Mouse (Mus musculus): Measurements from ENCODE around the gene Nup93. TPM values are rescaled to one million over a fixed set of nuclear protein-coding genes. Genes with fewer than 3 reads are reported as not detected.
"Not testable (repeated sequence)": the region's sequence is repeated elsewhere in the genome, so short reads cannot be mapped to it uniquely, and the experiment has no call there.

The Nup93 gene
- 26.5 and 27.2 TPM in 2 replicates for polyA plus RNA-seq (2012; rRNA removed)

DNA sequence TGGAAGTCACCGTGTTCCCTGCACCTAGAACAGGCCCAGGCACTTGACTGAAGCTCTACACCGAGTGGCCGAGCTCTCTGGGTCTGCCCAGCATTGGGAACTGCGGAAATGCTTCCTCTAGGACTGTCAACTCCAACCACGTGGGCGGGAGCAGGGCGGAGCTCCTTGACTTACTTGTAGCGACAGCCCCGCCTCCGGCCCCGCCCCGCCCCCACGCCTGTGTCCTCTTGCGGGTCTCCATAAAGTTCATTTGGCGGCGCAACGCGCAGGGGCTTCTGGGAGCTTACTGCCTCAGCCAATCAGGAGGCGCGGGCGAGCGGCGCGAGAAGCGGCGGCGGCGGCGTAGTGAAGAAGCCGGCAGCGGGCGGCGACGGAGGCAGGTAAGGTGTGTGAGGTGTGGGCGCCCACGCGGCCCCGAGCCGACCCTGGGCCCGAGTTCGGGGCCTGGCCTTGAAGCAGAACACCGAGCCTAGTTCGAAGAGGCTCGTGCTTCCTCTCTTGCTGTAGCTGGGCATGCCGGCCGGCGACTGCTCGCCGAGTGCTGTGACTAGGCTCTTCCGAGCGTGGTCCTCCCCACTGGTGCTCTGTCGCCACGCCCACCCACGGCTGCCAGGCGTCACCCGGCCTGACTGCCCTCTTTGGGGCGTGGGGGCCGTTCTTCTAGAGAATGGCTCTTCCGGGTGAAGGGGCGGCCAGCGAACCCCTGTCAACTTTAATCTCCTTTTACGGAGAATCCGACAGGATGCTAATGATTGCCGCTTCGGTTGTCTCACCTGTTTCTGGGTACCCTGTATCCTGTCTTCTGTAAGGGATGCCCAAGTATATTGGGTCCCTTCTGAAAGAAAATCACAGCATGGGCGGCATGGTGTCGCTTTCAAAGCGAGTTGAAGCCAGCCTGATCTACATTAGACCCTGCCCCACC is at the start of gene Nup93:
Nup93 (plus strand) TSS at position 313 of the 922 bp plus-strand sequence.
- Histone ChIP-seq H3K27ac (ENCODE audit: insufficient read depth, low read length) (peak within 1 kb of the TSS; percentile 48; the same call in 1 of the 2 replicates), H3K4me1 (ENCODE audit: control insufficient read depth, insufficient read depth, low read length) (peaks cover 6% of the 10 kb centered on the region), H3K4me3 (ENCODE audit: insufficient read depth, low read length) (peak within 1 kb of the TSS; percentile 71)
- TF ChIP-seq POLR2A (IDR thresholded peaks at IDR 0.05; ENCODE audit: extremely low read depth, insufficient read depth, low read length) (peak; percentile 95), CTCF (IDR thresholded peaks at IDR 0.05; ENCODE audit: extremely low read depth, insufficient read depth, low read length) (no peak)

DNA sequence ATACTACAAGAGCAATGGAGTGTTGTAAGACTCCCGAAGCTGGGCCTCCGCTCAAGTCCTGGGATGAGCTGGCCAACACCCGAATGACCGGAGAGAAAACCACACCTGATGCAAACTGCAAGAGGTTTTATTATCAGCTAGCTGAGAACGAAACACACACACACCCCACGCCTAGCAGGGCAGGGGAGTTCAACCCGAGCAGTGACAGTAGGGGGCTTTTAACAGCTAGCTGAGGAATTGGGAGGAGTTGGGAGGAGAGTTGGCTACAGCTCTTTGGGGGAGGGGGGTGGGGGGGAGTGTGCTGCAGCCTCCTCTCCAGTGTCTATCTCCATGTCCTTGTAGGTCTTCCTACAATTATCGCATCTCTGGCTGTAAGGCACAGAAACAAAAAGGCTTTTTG is 48.6 kb upstream of the Nup93 start:
- H3K27ac ChIP-seq (ENCODE audit: insufficient read depth, low read length); H3K4me3 ChIP-seq (ENCODE audit: insufficient read depth, low read length); H3K4me1 ChIP-seq (ENCODE audit: control insufficient read depth, insufficient read depth, low read length): not testable (repeated sequence)

DNA sequence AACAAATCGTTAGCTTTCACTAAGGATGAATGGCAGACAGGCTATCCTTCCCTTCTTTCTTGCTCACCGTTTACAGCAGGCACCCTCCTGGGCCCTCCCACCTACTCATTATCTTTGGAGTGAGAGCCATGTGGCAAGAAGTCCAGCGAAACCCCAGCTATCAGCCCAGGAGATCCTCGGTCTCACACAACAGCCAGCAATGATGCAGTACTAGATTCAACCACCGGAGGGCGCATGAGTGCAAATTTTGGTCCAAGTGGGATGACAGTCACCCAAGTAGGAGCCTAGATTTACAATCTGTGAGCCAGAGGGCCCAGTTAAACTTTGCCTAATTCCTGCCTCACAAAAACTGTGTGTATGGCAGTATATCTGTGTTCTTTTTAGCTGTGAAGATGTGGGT is 47.1 kb upstream of the Nup93 start:
- peak; percentile 98 for TF ChIP-seq CTCF (IDR thresholded peaks at IDR 0.05; ENCODE audit: extremely low read depth, insufficient read depth, low read length)
- no peak for TF ChIP-seq POLR2A (IDR thresholded peaks at IDR 0.05; ENCODE audit: extremely low read depth, insufficient read depth, low read length)
- peaks cover 2% of the 10 kb centered on the region for H3K4me1 ChIP-seq (ENCODE audit: control insufficient read depth, insufficient read depth, low read length)
- no peak overlapping the region for H3K4me3 ChIP-seq (ENCODE audit: insufficient read depth, low read length)
- no peak overlapping the region for H3K27ac ChIP-seq (ENCODE audit: insufficient read depth, low read length)

DNA sequence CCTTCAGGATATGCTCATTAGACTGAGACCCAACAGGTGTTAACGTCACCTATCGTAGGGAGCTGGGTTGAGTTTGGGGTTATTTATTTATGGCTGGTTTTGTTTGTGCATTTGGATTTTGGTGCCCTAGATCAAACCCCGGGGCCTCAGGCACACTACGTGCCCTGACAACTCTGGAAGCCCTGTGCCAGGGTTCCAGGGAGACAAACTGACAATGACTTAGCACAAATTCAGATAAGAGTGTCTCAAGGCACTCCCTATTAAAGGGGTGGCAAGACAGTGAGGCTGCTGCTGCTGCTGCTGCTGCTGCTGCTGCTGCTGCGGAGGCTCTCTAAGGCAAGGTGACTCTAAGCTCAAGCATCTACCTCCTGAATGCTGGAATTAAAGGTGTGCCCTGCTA is 44.8 kb upstream of the Nup93 start:
- no peak for TF ChIP-seq CTCF (IDR thresholded peaks at IDR 0.05; ENCODE audit: extremely low read depth, insufficient read depth, low read length)
- no peak for TF ChIP-seq POLR2A (IDR thresholded peaks at IDR 0.05; ENCODE audit: extremely low read depth, insufficient read depth, low read length)
- peaks cover 2% of the 10 kb centered on the region for H3K4me1 ChIP-seq (ENCODE audit: control insufficient read depth, insufficient read depth, low read length)
- H3K4me3 ChIP-seq (ENCODE audit: insufficient read depth, low read length): no peak overlapping the region
- H3K27ac ChIP-seq (ENCODE audit: insufficient read depth, low read length): no peak overlapping the region

DNA sequence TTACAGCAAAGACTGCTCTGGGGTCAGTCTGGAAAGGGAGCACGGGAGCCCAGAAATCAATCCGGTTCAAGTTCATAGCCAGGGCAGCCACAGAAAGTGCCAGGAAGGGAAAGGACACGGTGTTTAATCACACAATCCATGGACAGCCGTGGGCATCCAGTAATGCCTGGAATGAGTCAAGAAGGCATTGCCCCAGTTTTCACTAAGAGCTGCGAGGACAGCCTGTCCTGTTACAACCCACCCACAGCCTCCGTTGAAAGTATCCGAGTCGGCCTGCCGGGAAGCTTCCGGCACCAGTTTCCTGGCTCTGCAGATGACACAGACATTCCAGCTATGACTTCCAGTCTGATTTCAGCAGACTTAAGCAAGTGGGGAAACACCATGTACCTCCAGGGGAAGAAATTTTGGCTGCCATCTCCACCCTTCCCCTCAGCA is 43.0 kb upstream of the Nup93 start:
- Histone ChIP-seq H3K4me1 (ENCODE audit: control insufficient read depth, insufficient read depth, low read length) (peaks cover 2% of the 10 kb centered on the region), H3K4me3 (ENCODE audit: insufficient read depth, low read length) (peak overlapping the region; percentile 49; the same call in 1 of the 2 replicates), H3K27ac (ENCODE audit: insufficient read depth, low read length) (no peak overlapping the region)
- no peak for TF ChIP-seq POLR2A (IDR thresholded peaks at IDR 0.05; ENCODE audit: extremely low read depth, insufficient read depth, low read length)
- TF ChIP-seq CTCF (IDR thresholded peaks at IDR 0.05; ENCODE audit: extremely low read depth, insufficient read depth, low read length): no peak

DNA sequence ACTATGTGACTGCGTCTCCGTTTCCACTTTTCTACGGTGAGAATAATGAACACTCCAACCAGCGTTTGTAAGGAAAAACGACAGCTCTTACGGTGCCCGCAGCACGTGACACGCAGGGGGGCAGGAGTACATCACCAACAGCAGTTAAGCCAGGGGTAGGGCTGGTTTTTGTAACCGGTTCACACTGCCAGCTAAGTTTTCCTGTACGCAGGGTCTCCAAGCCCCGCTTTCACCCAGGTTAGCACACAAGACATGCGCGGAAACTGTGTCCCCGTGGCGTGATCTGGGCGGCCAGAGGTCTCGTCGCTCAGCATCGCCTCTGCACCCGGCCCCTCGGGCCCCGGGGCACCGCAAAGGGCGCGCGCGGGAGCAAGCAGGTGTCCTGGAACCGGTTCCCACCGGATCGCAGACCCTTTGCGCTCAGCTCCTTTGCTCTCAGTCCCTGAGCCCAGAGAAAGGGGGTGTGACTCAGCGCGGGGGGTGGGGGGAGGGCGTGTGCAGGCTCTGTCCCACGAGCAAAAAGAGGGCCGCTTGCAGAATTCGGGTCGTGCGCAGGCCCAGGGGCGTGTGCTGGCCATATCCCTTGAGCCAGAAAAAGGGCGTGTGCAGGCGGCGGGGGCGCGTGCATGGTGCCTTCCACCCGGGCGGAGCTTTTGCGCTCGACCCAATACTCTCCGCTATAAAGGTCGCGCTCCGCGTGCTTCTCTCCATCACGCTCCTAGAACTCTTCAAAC is 42.1 kb upstream of the Nup93 start, which contains the start of gene Mt2:
Mt2 (plus strand) TSS at position 590 of the 734 bp plus-strand sequence.
- peak within 1 kb of the TSS; percentile 49 for H3K4me3 ChIP-seq (ENCODE audit: insufficient read depth, low read length)
- no peak for TF ChIP-seq CTCF (IDR thresholded peaks at IDR 0.05; ENCODE audit: extremely low read depth, insufficient read depth, low read length)
- peak; percentile 84 for TF ChIP-seq POLR2A (IDR thresholded peaks at IDR 0.05; ENCODE audit: extremely low read depth, insufficient read depth, low read length)
- H3K4me1 ChIP-seq (ENCODE audit: control insufficient read depth, insufficient read depth, low read length): peaks cover 2% of the 10 kb centered on the region
- H3K27ac ChIP-seq (ENCODE audit: insufficient read depth, low read length): peak within 1 kb of the TSS; percentile 58

DNA sequence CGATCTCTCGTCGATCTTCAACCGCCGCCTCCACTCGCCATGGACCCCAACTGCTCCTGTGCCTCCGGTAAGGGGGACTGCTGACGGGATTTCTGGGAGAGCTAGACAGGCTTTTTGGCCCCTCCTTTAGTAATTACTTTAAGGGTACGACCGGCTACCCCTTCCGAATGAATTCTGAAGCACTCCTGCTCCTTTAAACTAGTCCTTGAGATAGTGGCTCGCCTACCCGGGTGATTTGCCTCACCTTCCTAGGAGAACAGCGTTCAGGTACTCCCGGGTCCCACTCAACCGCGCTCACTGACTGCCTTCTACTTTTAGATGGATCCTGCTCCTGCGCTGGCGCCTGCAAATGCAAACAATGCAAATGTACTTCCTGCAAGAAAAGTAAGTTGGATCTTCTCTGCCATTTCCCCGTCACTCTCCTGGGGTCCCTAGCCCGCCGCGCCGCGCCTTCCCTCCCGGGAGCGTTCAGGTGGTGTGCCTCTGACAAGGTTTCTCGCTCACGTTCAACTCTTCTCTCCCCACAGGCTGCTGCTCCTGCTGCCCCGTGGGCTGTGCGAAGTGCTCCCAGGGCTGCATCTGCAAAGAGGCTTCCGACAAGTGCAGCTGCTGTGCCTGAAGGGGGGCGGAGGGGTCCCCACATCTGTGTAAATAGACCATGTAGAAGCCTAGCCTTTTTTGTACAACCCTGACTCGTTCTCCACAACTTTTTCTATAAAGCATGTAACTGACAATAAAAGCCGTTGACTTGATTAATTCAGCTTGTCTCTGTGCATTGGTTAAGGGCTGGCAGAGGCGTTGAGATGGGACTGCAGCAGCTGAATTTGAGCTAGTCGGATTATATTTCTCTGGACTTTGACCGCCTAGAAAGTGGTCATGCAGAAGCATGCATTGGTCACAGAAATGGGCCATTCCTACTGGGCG is 41.3 kb upstream of the Nup93 start:
- Histone ChIP-seq H3K4me3 (ENCODE audit: insufficient read depth, low read length) (peak overlapping the region; percentile 49), H3K4me1 (ENCODE audit: control insufficient read depth, insufficient read depth, low read length) (peaks cover 2% of the 10 kb centered on the region), H3K27ac (ENCODE audit: insufficient read depth, low read length) (peak overlapping the region; percentile 58)
- TF ChIP-seq CTCF (IDR thresholded peaks at IDR 0.05; ENCODE audit: extremely low read depth, insufficient read depth, low read length) (no peak), POLR2A (IDR thresholded peaks at IDR 0.05; ENCODE audit: extremely low read depth, insufficient read depth, low read length) (no peak)

DNA sequence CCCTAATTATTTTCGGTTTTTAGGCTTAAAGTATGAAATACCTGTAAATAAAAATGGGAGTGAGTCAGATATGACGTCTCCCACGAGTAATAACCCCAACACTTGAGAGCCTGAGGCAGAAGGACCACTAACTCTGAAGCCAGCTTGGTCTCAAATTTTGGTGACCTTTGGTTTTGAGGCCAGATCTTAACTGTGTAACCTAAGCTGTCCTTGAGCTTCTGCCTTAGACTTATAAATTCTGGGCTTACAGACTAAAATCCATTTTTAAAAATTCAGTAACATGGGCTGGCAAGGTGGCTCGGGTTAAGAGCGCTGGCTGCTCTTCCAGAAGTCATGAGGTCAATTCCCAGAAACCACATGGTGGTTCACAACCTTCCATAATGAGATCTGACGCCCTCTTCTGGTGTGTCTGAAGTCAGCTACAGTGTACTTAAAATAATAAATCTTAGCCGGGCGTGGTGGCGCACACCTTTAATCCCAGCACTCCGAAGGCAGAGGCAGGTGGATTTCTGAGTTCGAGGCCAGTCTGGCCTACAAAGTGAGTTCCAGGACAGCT is 40.4 kb upstream of the Nup93 start:
- TF ChIP-seq POLR2A (IDR thresholded peaks at IDR 0.05; ENCODE audit: extremely low read depth, insufficient read depth, low read length) (no peak), CTCF (IDR thresholded peaks at IDR 0.05; ENCODE audit: extremely low read depth, insufficient read depth, low read length) (no peak)
- Histone ChIP-seq H3K27ac (ENCODE audit: insufficient read depth, low read length) (no peak overlapping the region), H3K4me1 (ENCODE audit: control insufficient read depth, insufficient read depth, low read length) (peaks cover 2% of the 10 kb centered on the region), H3K4me3 (ENCODE audit: insufficient read depth, low read length) (no peak overlapping the region)

Data from cortical plate, adult 2 months (tissue).